Mouse (Mus musculus) MEL (cell line): ENCODE measurements around the gene Aoah. TPM values are rescaled to one million over a fixed set of nuclear protein-coding genes. Genes with fewer than 3 reads are reported as not detected.

Source experiments
- DNase-seq: peaks from one replicate; pipeline ENCODE4 v3.0.0; 2011; ENCODE audit warnings: low read depth, low spot score
- H3K27ac ChIP-seq: 2 replicates; pipeline ENCODE4 v1.5.1; 2012; ENCODE audit warnings: low read depth, mild to moderate bottlenecking, control low read depth, low read length, moderate library complexity; ENCODE audit not compliant: control insufficient read depth
- H3K27me3 ChIP-seq, 2 experiments: fragments of 150-350 bp in 1 of 2; sonication (generic) in 1 of 2; 2 replicates each; pipeline ENCODE4 v1.6.1; 2012; ENCODE audit warnings: low read length in 2 of 2, mild to moderate bottlenecking in 2 of 2, improper control_type of control experiment in 1 of 2, moderate library complexity in 1 of 2; ENCODE audit not compliant: insufficient read depth in 2 of 2, control insufficient read depth in 1 of 2
- H3K36me3 ChIP-seq, 2 experiments: 2 replicates each; pipeline ENCODE4 v1.6.1; 2012 to 2014; ENCODE audit warnings: low read length in 2 of 2, improper control_type of control experiment in 1 of 2, inconsistent platforms in 1 of 2, mild to moderate bottlenecking in 1 of 2; ENCODE audit not compliant: insufficient read depth in 2 of 2, control insufficient read depth in 1 of 2
- H3K4me1 ChIP-seq, 2 experiments: fragments of 150-350 bp in 1 of 2; sonication (generic) in 1 of 2; 2 replicates each; pipeline ENCODE4 v1.6.1; 2012; ENCODE audit warnings: low read length in 2 of 2, improper control_type of control experiment in 1 of 2, mild to moderate bottlenecking in 1 of 2; ENCODE audit not compliant: insufficient read depth in 2 of 2, control insufficient read depth in 1 of 2
- H3K4me3 ChIP-seq, 2 experiments: fragments of 150-350 bp in 1 of 2; sonication (generic) in 1 of 2; 2 replicates each; pipeline ENCODE4 v1.5.1; 2012; ENCODE audit warnings: low read depth in 2 of 2, low read length in 2 of 2, mild to moderate bottlenecking in 2 of 2, moderate library complexity in 2 of 2, control low read depth in 1 of 2, improper control_type of control experiment in 1 of 2; ENCODE audit not compliant: control insufficient read depth in 1 of 2, insufficient read depth in 1 of 2
- H3K79me2 ChIP-seq: 2 replicates; pipeline ENCODE4 v1.6.1; 2012; ENCODE audit warnings: mild to moderate bottlenecking, low read length, moderate library complexity; ENCODE audit not compliant: control insufficient read depth, poor library complexity, insufficient read depth
- H3K9ac ChIP-seq: 2 replicates; pipeline ENCODE4 v1.6.1; 2012; ENCODE audit warnings: low read depth, mild to moderate bottlenecking, control low read depth, low read length, moderate library complexity; ENCODE audit not compliant: control insufficient read depth, poor library complexity, severe bottlenecking
- H3K9me3 ChIP-seq: fragments of 150-350 bp; sonication (generic); replicated peaks from 2 replicates; pipeline ENCODE4 v1.6.1; 2012; ENCODE audit warnings: mild to moderate bottlenecking, low read length, improper control_type of control experiment, moderate library complexity; ENCODE audit not compliant: insufficient read depth
- CHD1 ChIP-seq: IDR thresholded peaks from 2 replicates; pipeline ENCODE4 v1.6.1; 2012; ENCODE audit warnings: low read depth, mild to moderate bottlenecking, inconsistent platforms, low read length, improper control_type of control experiment
- CHD2 ChIP-seq: IDR thresholded peaks from 2 replicates; pipeline ENCODE4 v1.6.1; 2011; ENCODE audit warnings: low read length, improper control_type of control experiment
- CTCF ChIP-seq, 3 experiments: IDR thresholded peaks in 2 of 3; conservative IDR thresholded peaks in 1 of 3; 2 replicates each; pipeline ENCODE4 v1.5.1; 2011 to 2012; ENCODE audit warnings: low read length in 3 of 3, low read depth in 2 of 3, mild to moderate bottlenecking in 2 of 3, improper control_type of control experiment in 1 of 3, inconsistent platforms in 1 of 3, mixed read lengths in 1 of 3, moderate library complexity in 1 of 3; ENCODE audit not compliant: control insufficient read depth in 1 of 3, insufficient read depth in 1 of 3, poor library complexity in 1 of 3, severe bottlenecking in 1 of 3
- E2F4 ChIP-seq: IDR thresholded peaks from 2 replicates; pipeline ENCODE4 v1.6.1; 2011; ENCODE audit warnings: low read depth, low read length, improper control_type of control experiment, borderline replicate concordance
- GABPA ChIP-seq: IDR thresholded peaks from 2 replicates; pipeline ENCODE4 v1.6.1; 2012; ENCODE audit warnings: low read depth, mild to moderate bottlenecking, inconsistent platforms, low read length, improper control_type of control experiment, moderate library complexity
- GATA1 ChIP-seq: IDR thresholded peaks from 2 replicates; pipeline ENCODE4 v1.6.1; 2011; ENCODE audit warnings: low read depth, low read length, improper control_type of control experiment
- JUND ChIP-seq: IDR thresholded peaks from 2 replicates; pipeline ENCODE4 v1.6.1; 2011; ENCODE audit warnings: low read depth, mild to moderate bottlenecking, improper control_type of control experiment, low read length
- KAT2A ChIP-seq: conservative IDR thresholded peaks from 2 replicates; pipeline ENCODE4 v1.6.1; 2012; ENCODE audit warnings: low read depth, low read length, improper control_type of control experiment, inconsistent platforms
- MAFK ChIP-seq: IDR thresholded peaks from 2 replicates; pipeline ENCODE4 v1.6.1; 2011; ENCODE audit warnings: low read depth, mild to moderate bottlenecking, low read length, improper control_type of control experiment, borderline replicate concordance
- MAX ChIP-seq: IDR thresholded peaks from 2 replicates; pipeline ENCODE4 v1.6.1; 2011; ENCODE audit warnings: low read length, improper control_type of control experiment
- MXI1 ChIP-seq: IDR thresholded peaks from 2 replicates; pipeline ENCODE4 v1.6.1; 2011; ENCODE audit warnings: mild to moderate bottlenecking, low read depth, low read length, improper control_type of control experiment
- MYB ChIP-seq: IDR thresholded peaks from 2 replicates; pipeline ENCODE4 v1.6.1; 2011; ENCODE audit warnings: mild to moderate bottlenecking, low read depth, low read length, improper control_type of control experiment
- POLR2A ChIP-seq, 2 experiments: IDR thresholded peaks; 2 replicates each; pipeline ENCODE4 v1.6.1; 2011 to 2012; ENCODE audit warnings: low read length in 2 of 2, mild to moderate bottlenecking in 2 of 2, control low read depth in 1 of 2, improper control_type of control experiment in 1 of 2, low read depth in 1 of 2, moderate library complexity in 1 of 2; ENCODE audit not compliant: control insufficient read depth in 1 of 2, insufficient read depth in 1 of 2, poor library complexity in 1 of 2
- POLR2AphosphoS2 ChIP-seq: IDR thresholded peaks from 2 replicates; pipeline ENCODE4 v1.6.1; 2011; ENCODE audit warnings: low read length, improper control_type of control experiment
- POLR2AphosphoS5 ChIP-seq: IDR thresholded peaks from 2 replicates; pipeline ENCODE4 v1.6.1; 2012; ENCODE audit warnings: low read depth, borderline replicate concordance, mild to moderate bottlenecking, inconsistent platforms, low read length, moderate library complexity, mixed read lengths
- RAD21 ChIP-seq: IDR thresholded peaks from 2 replicates; pipeline ENCODE4 v1.6.1; 2011; ENCODE audit warnings: mild to moderate bottlenecking, low read depth, low read length, improper control_type of control experiment
- RCOR1 ChIP-seq: IDR thresholded peaks from 2 replicates; pipeline ENCODE4 v1.6.1; 2012; ENCODE audit warnings: low read depth, mild to moderate bottlenecking, inconsistent platforms, low read length, improper control_type of control experiment
- SIN3A ChIP-seq: IDR thresholded peaks from 2 replicates; pipeline ENCODE4 v1.6.1; 2012; ENCODE audit warnings: low read length, improper control_type of control experiment, inconsistent platforms
- TBP ChIP-seq: IDR thresholded peaks from 2 replicates; pipeline ENCODE4 v1.8.0; 2011; ENCODE audit warnings: low read depth, low read length, improper control_type of control experiment
- USF2 ChIP-seq, 2 experiments: IDR thresholded peaks; 2 replicates each; pipeline ENCODE4 v1.6.1; 2011 to 2012; ENCODE audit warnings: improper control_type of control experiment in 2 of 2, low read length in 2 of 2, borderline replicate concordance in 1 of 2, inconsistent platforms in 1 of 2, low read depth in 1 of 2, mild to moderate bottlenecking in 1 of 2; ENCODE audit not compliant: insufficient read depth in 1 of 2
- ZC3H11A ChIP-seq: IDR thresholded peaks from 2 replicates; pipeline ENCODE4 v1.6.1; 2012; ENCODE audit warnings: low read depth, mild to moderate bottlenecking, inconsistent platforms, low read length, improper control_type of control experiment
- ZMIZ1 ChIP-seq: IDR thresholded peaks from 2 replicates; pipeline ENCODE4 v1.6.1; 2012; ENCODE audit warnings: low read depth, mild to moderate bottlenecking, inconsistent platforms, low read length, improper control_type of control experiment, moderate library complexity
- polyA plus RNA-seq, 2 experiments: library from polyadenylated mRNA; stranded (reverse) in 1 of 2; unstranded in 1 of 2; fragments of >175 nt in 1 of 2; fragments of >200 nt in 1 of 2; gene quantifications; 2 replicates each; pipeline versions ENCODE4 v1.2.1 to v1.2.4; 2012; ENCODE audit warnings: low replicate concordance in 2 of 2, low read depth in 1 of 2; ENCODE audit not compliant: insufficient read length in 2 of 2, insufficient read depth in 1 of 2, missing spikeins in 1 of 2
- total RNA-seq: library from RNA; depleted of rRNA; stranded (reverse); fragments of 300-350 nt; gene quantifications from 2 replicates; pipeline ENCODE4 v1.2.3, GENCODE M21; 2012

The Aoah gene
- total and polyA plus RNA-seq, 3 experiments: not detected

DNA sequence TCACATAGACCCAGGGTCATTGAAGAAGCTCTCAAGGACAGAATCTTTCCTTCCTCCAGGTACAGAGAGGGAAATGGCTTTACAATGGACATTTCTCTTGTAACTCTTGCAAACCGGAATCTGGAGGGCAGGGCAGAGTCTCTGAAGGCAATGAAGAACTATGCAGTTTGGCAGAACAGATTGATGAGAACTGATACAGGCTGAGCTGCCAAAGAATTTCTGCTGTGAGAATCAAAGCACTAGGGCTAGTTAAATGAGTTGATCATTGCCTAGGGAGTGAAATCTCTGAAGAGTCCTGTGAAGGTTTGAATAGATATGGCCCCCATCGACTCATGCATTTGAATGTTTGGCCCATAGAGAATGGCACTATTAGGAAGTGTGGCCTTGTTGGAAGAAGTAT lies 34.8 kb downstream of the Aoah start:
- DNase-seq: no peak
- TF ChIP-seq GATA1 (no peak), ZC3H11A (no peak), CTCF (IDR thresholded peaks at IDR 0.05 in 2 of 3, conservative IDR thresholded peaks at IDR 0.05 in 1 of 3; ENCODE audit: control insufficient read depth in 1 of 3, insufficient read depth in 1 of 3, low read depth in 2 of 3, low read length in 3 of 3, poor library complexity in 1 of 3, severe bottlenecking in 1 of 3) (no peak), E2F4 (no peak), SIN3A (no peak), CHD1 (no peak), POLR2AphosphoS5 (no peak), POLR2AphosphoS2 (no peak)
- TF ChIP-seq, all 39 proteins: peak for 0
- Histone ChIP-seq H3K27me3 (no peaks in the 10 kb centered on the region), H3K4me3 (no peak overlapping the region), H3K9me3 (no peaks in the 10 kb centered on the region), H3K79me2 (no peaks in the 10 kb centered on the region), H3K27ac (no peak overlapping the region), H3K9ac (no peak overlapping the region), H3K4me1 (no peaks in the 10 kb centered on the region), H3K36me3 (no peaks in the 10 kb centered on the region)

DNA sequence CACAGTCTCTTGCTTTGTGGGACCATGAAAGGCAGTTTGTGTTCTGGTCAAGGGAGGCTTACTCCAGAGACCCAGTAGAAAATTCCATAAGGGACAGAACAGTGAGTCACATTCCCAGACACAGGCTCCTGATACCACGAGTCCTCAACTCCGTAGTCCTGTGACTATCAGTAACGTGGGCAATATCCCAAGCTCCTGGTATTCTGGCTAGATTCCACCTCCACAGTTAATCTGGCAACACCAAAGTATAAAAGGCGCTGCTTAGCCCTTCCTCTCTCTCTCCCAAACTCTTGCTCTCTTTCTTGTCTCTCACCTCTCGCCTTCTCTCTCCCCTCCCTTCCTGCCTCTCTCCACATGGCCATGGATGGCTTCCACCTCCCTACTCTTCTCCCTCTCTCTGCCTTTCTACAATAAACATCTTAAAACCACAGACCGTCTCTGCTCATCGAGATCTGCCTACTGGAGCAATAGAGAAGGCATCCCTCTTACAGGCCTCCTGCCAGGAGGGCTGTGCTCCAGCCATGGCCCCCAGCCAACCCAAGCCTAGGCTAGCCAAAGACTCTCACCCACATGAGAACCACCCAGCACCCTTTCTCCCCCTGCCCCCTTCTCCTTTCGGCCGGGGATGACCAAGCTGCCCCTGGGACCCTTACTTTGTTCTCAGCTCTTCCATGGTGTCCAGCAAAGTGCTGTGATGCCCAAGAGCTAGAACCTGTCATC lies 35.4 kb downstream of the Aoah start:
- Histone ChIP-seq H3K4me3 (no peak overlapping the region), H3K4me1 (no peaks in the 10 kb centered on the region), H3K27ac (no peak overlapping the region), H3K9ac (no peak overlapping the region), H3K36me3 (no peaks in the 10 kb centered on the region), H3K9me3 (no peaks in the 10 kb centered on the region), H3K79me2 (no peaks in the 10 kb centered on the region), H3K27me3 (no peaks in the 10 kb centered on the region)
- no peak for DNase-seq
- TF ChIP-seq CHD1: no peak
- TF ChIP-seq E2F4: no peak
- TF ChIP-seq RAD21: no peak

DNA sequence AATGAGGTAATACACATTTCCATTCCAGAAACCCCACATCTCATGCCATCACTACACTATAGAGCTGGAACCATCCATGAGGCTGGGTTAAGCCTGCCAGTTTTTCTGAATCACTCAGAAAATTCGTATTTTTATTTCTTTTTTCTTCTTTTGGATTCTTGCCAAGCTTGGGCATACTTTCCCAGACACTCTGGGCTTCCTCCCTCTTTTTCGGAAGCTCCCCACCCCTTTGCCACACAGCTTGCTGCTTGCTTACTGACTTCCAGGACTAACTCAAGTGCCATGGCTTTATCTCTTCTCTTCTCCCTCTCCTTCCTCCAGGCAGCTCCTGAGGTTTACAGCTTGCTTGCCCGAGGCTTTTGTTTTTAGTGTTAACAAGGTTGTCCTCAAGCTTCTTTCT lies 62.0 kb downstream of the Aoah start:
- no peaks in the 10 kb centered on the region for H3K4me1 ChIP-seq
- H3K27ac ChIP-seq: no peak overlapping the region
- no peaks in the 10 kb centered on the region for H3K27me3 ChIP-seq
- no peak overlapping the region for H3K9ac ChIP-seq
- no peak for TF ChIP-seq GABPA
- no peak for TF ChIP-seq MAX
- no peak for TF ChIP-seq MAFK
- TF ChIP-seq POLR2A (IDR thresholded peaks at IDR 0.05; ENCODE audit: control insufficient read depth in 1 of 2, insufficient read depth in 1 of 2, low read depth in 1 of 2, low read length in 2 of 2, poor library complexity in 1 of 2): no peak
- no peak for TF ChIP-seq KAT2A
- TF ChIP-seq JUND: no peak
- no peak for TF ChIP-seq TBP
- TF ChIP-seq MYB: no peak
- no peak for TF ChIP-seq USF2 (IDR thresholded peaks at IDR 0.05; ENCODE audit: borderline replicate concordance in 1 of 2, insufficient read depth in 1 of 2, low read depth in 1 of 2, low read length in 2 of 2)
- no peak for TF ChIP-seq CTCF (IDR thresholded peaks at IDR 0.05 in 2 of 3, conservative IDR thresholded peaks at IDR 0.05 in 1 of 3; ENCODE audit: control insufficient read depth in 1 of 3, insufficient read depth in 1 of 3, low read depth in 2 of 3, low read length in 3 of 3, poor library complexity in 1 of 3, severe bottlenecking in 1 of 3)
- TF ChIP-seq ZMIZ1: no peak
- no peak for TF ChIP-seq GATA1
- TF ChIP-seq MXI1: no peak
- TF ChIP-seq POLR2AphosphoS5: no peak
- TF ChIP-seq RCOR1: no peak
- TF ChIP-seq CHD2: no peak
- TF ChIP-seq ZC3H11A: no peak
- H3K36me3 ChIP-seq: no peaks in the 10 kb centered on the region
- no peak overlapping the region for H3K4me3 ChIP-seq
- no peaks in the 10 kb centered on the region for H3K79me2 ChIP-seq
- DNase-seq: no peak
- H3K9me3 ChIP-seq: no peaks in the 10 kb centered on the region
